Mouse (Mus musculus): ENCODE results near the gene Abi3bp.

GRCm38 (mm10) chr16:56722357-56722756 is 244.7 kb downstream of the Abi3bp start:
- TF ChIP-seq POLR2A (IDR thresholded peaks at IDR 0.05; ENCODE audit: control insufficient read depth in 1 of 2, insufficient read depth in 1 of 2, low read depth in 1 of 2, low read length in 2 of 2, poor library complexity in 1 of 2) (no peak), CTCF (IDR thresholded peaks at IDR 0.05 in 2 of 3, conservative IDR thresholded peaks at IDR 0.05 in 1 of 3; ENCODE audit: control insufficient read depth in 1 of 3, insufficient read depth in 1 of 3, low read depth in 2 of 3, low read length in 3 of 3, poor library complexity in 1 of 3, severe bottlenecking in 1 of 3) (no peak), RCOR1 (IDR thresholded peaks at IDR 0.05; ENCODE audit: low read depth, low read length) (no peak), ZNF384 (IDR thresholded peaks at IDR 0.05; ENCODE audit: low read depth, low read length) (no peak), MAX (IDR thresholded peaks at IDR 0.05; ENCODE audit: low read length) (no peak), TBP (IDR thresholded peaks at IDR 0.05; ENCODE audit: low read depth, low read length) (no peak), NRF1 (IDR thresholded peaks at IDR 0.05; ENCODE audit: insufficient read depth, low read depth, low read length, poor library complexity, severe bottlenecking) (no peak)
